Mouse (Mus musculus): ENCODE measurements around the gene Ccno. TPM values are rescaled to one million over a fixed set of nuclear protein-coding genes. Genes with fewer than 3 reads are reported as not detected.

Gene Ccno
- 5.9 and 8.4 TPM in 2 replicates for polyA plus RNA-seq (2012; rRNA removed)

DNA sequence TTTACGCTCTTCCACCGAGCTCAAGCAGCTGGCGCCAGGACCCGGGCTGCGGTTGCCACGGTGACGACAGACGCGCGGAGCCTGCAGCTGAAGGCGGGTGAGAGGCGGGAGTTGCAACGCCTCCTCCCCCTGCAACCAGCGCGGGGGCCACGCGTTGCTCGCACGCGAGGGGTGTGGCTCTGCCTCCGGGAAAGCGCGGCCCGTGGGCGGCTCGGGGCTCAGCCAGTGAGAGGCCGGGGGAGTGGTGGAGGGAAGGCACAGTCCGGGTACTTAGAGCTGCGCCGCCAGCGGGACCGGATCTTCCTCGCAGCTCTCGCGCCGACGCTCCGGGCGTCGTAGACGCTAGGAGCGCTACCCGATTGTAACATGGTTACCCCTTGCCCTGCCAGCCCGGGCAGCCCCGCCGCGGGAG lies at the start of gene Ccno:
TSS of gene Ccno (plus strand) at position 271 of the 412 bp plus-strand sequence.
- peak; percentile 90 for DNase-seq
- peaks cover 13% of the 10 kb centered on the region for H3K4me1 ChIP-seq (ENCODE audit: control insufficient read depth, insufficient read depth, low read length)
- WGBS = under 1% methylated on average over 47 of the region's 47 CpGs
- peak within 1 kb of the TSS; percentile 57 for H3K4me3 ChIP-seq (replicated peaks; ENCODE audit: extremely low read depth, low read depth, low read length)
- no peak for TF ChIP-seq CTCF (IDR thresholded peaks at IDR 0.05; ENCODE audit: insufficient read depth, low read length)
- TF ChIP-seq POLR2A (IDR thresholded peaks at IDR 0.05; ENCODE audit: borderline replicate concordance, extremely low read depth, low read depth, low read length) = peak; percentile 82; the same call in 1 of the 2 replicates

GRCm38 (mm10) chr13:112938130-112938529 lies 49.5 kb upstream of the Ccno start:
- no peak for DNase-seq
- no peak overlapping the region for H3K4me3 ChIP-seq (replicated peaks; ENCODE audit: extremely low read depth, low read depth, low read length)
- WGBS = 75% methylated on average over 8 of the region's 8 CpGs
- H3K4me1 ChIP-seq (ENCODE audit: control insufficient read depth, insufficient read depth, low read length) = no peaks in the 10 kb centered on the region
- TF ChIP-seq POLR2A (IDR thresholded peaks at IDR 0.05; ENCODE audit: borderline replicate concordance, extremely low read depth, low read depth, low read length) (no peak), CTCF (IDR thresholded peaks at IDR 0.05; ENCODE audit: insufficient read depth, low read length) (no peak)

DNA sequence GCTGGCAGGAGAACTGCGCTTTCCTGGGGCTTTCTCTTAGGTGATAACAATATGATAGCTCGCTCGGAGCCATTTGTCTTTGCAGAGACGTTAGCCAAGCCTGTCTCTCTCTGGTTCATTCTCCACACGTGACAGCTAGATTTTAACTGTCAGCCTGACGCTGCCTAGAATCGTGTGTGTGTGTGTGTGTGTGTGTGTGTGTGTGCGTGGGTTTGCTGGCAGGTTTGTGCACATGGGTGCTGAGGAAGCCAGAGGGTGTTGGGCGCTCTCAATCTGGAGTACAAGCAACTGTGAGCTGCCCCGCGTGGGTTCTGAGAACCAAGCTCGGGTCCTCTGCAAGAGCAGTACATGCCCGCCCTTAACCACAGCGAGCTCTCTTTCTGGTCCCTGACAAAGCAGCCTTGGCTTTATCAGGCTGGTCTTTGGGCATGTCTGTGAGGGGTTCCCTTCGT lies 45.7 kb upstream of the Ccno start:
- TF ChIP-seq CTCF (IDR thresholded peaks at IDR 0.05; ENCODE audit: insufficient read depth, low read length) = no peak
- no peak for TF ChIP-seq POLR2A (IDR thresholded peaks at IDR 0.05; ENCODE audit: borderline replicate concordance, extremely low read depth, low read depth, low read length)
- no peak for DNase-seq
- Histone ChIP-seq H3K4me3 (replicated peaks; ENCODE audit: extremely low read depth, low read depth, low read length) (no peak overlapping the region), H3K4me1 (ENCODE audit: control insufficient read depth, insufficient read depth, low read length) (no peaks in the 10 kb centered on the region)
- 70% methylated on average over 15 of the region's 15 CpGs for WGBS

GRCm38 (mm10) chr13:112945312-112945711 lies 42.3 kb upstream of the Ccno start:
- Histone ChIP-seq H3K4me1 (ENCODE audit: control insufficient read depth, insufficient read depth, low read length) (no peaks in the 10 kb centered on the region), H3K4me3 (replicated peaks; ENCODE audit: extremely low read depth, low read depth, low read length) (no peak overlapping the region)
- TF ChIP-seq CTCF (IDR thresholded peaks at IDR 0.05; ENCODE audit: insufficient read depth, low read length) = no peak
- TF ChIP-seq POLR2A (IDR thresholded peaks at IDR 0.05; ENCODE audit: borderline replicate concordance, extremely low read depth, low read depth, low read length) = no peak
- DNase-seq = no peak
- 94% methylated on average over 9 of the region's 9 CpGs for WGBS

- WGBS = 83% methylated on average over 6 of the region's 6 CpGs
- TF ChIP-seq CTCF (IDR thresholded peaks at IDR 0.05; ENCODE audit: insufficient read depth, low read length) = no peak
- TF ChIP-seq POLR2A (IDR thresholded peaks at IDR 0.05; ENCODE audit: borderline replicate concordance, extremely low read depth, low read depth, low read length) = no peak
- no peak for DNase-seq
- H3K4me1 ChIP-seq (ENCODE audit: control insufficient read depth, insufficient read depth, low read length) = no peaks in the 10 kb centered on the region
- no peak overlapping the region for H3K4me3 ChIP-seq (replicated peaks; ENCODE audit: extremely low read depth, low read depth, low read length)
These were observed 41.7 kb upstream of the Ccno start for GRCm38 (mm10) chr13:112945900-112946299.

DNA sequence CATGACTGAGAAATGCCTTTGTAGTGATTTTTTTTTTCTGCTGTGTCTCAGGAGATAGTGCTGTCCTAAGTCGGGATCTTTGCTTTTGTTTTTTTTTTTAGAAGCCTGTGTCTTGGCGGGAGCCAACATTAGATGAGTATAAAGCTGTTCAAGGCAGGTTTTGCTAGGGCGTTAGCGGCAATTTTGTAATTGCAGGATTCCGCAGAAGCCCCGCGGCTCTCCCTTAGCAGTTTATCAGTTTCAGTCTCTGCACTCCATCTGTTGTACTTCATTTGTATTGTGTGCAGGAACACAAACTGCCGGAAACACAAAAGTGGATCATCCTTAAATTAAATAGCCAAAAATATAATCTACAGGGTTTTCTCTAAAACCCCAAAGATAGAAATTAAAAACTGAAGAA lies 33.5 kb upstream of the Ccno start:
- Histone ChIP-seq H3K4me1 (ENCODE audit: control insufficient read depth, insufficient read depth, low read length) (no peaks in the 10 kb centered on the region), H3K4me3 (replicated peaks; ENCODE audit: extremely low read depth, low read depth, low read length) (no peak overlapping the region)
- TF ChIP-seq CTCF (IDR thresholded peaks at IDR 0.05; ENCODE audit: insufficient read depth, low read length) (no peak), POLR2A (IDR thresholded peaks at IDR 0.05; ENCODE audit: borderline replicate concordance, extremely low read depth, low read depth, low read length) (no peak)
- WGBS = 90% methylated on average over 8 of the region's 8 CpGs
- DNase-seq = no peak

DNA sequence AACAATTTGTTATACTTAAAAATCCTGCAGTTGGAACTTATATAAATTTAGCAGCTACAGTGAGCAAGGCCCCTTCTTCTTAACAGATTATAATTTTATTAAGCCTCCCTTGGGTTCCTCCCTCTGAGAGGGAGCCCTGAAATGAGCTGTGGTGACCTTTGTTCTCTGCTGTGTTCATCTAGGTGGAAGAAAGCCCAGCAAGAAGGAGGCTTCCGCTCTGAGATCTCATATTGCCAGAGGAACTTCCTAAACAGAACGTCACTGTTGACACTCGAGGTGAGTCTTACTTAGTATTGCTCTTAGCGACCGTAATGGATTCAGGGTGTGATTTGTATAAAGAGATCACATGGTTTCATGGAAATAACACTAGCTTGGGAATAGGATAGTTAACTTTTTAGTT lies 24.5 kb upstream of the Ccno start:
- H3K4me1 ChIP-seq (ENCODE audit: control insufficient read depth, insufficient read depth, low read length) = no peaks in the 10 kb centered on the region
- no peak for DNase-seq
- 81% methylated on average over 5 of the region's 5 CpGs for WGBS
- no peak overlapping the region for H3K4me3 ChIP-seq (replicated peaks; ENCODE audit: extremely low read depth, low read depth, low read length)
- TF ChIP-seq CTCF (IDR thresholded peaks at IDR 0.05; ENCODE audit: insufficient read depth, low read length) (no peak), POLR2A (IDR thresholded peaks at IDR 0.05; ENCODE audit: borderline replicate concordance, extremely low read depth, low read depth, low read length) (no peak)

DNA sequence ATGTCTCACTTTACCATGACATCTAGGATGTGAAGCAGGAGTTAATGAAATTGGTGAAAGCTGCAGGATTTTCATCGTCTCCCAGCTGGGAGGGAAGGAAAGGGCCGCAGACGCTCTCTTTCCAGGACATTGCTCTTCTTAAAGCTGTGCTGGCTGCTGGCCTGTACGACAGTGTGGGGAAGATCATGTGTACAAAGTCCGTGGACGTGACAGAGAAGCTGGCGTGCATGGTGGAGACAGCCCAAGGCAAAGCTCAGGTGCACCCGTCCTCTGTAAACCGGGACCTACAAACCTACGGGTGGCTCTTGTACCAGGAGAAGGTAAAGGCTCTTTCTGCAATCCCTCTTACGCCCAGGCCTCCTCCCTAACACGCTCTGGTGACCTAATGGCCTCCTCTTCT lies 23.2 kb upstream of the Ccno start:
- no peak overlapping the region for H3K4me3 ChIP-seq (replicated peaks; ENCODE audit: extremely low read depth, low read depth, low read length)
- WGBS = 89% methylated on average over 12 of the region's 12 CpGs
- TF ChIP-seq POLR2A (IDR thresholded peaks at IDR 0.05; ENCODE audit: borderline replicate concordance, extremely low read depth, low read depth, low read length) (no peak), CTCF (IDR thresholded peaks at IDR 0.05; ENCODE audit: insufficient read depth, low read length) (no peak)
- no peak for DNase-seq
- no peaks in the 10 kb centered on the region for H3K4me1 ChIP-seq (ENCODE audit: control insufficient read depth, insufficient read depth, low read length)

DNA sequence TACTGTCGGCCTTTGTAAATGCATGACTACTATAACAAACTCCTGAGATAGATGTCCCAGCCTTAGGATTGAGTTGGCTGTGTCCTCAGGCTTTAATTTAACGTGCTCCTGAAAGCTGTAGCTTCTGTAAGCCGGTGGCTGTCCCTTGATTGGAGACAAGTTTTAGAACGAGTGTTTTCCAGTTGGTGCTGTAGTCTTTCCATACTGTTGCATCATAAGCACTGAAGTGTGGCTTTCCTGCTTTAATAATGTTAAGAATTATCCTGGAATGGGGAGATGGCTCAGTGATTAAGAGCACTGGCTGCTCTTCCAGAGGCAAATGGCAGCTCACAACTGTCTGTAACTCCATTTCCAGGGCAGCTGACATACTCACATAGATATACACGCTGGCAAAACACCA lies 20.3 kb upstream of the Ccno start:
- H3K4me3 ChIP-seq (replicated peaks; ENCODE audit: extremely low read depth, low read depth, low read length) = no peak overlapping the region
- 94% methylated on average over 5 of the region's 5 CpGs for WGBS
- no peak for DNase-seq
- no peak for TF ChIP-seq CTCF (IDR thresholded peaks at IDR 0.05; ENCODE audit: insufficient read depth, low read length)
- TF ChIP-seq POLR2A (IDR thresholded peaks at IDR 0.05; ENCODE audit: borderline replicate concordance, extremely low read depth, low read depth, low read length) = no peak
- no peaks in the 10 kb centered on the region for H3K4me1 ChIP-seq (ENCODE audit: control insufficient read depth, insufficient read depth, low read length)

GRCm38 (mm10) chr13:112976720-112977119 lies 10.9 kb upstream of the Ccno start:
- Histone ChIP-seq H3K4me3 (replicated peaks; ENCODE audit: extremely low read depth, low read depth, low read length) (no peak overlapping the region), H3K4me1 (ENCODE audit: control insufficient read depth, insufficient read depth, low read length) (no peaks in the 10 kb centered on the region)
- WGBS = 33% methylated on average over 10 of the region's 10 CpGs
- DNase-seq = no peak
- TF ChIP-seq CTCF (IDR thresholded peaks at IDR 0.05; ENCODE audit: insufficient read depth, low read length) = no peak
- TF ChIP-seq POLR2A (IDR thresholded peaks at IDR 0.05; ENCODE audit: borderline replicate concordance, extremely low read depth, low read depth, low read length) = no peak

Data from lung, adult 2 months (tissue).